Mouse (Mus musculus) hindbrain, embryonic 10.5 days (tissue): Measurements from ENCODE around the gene Nap1l4. TPM values are rescaled to one million over a fixed set of nuclear protein-coding genes. Genes with fewer than 3 reads are reported as not detected.

Source experiments
- DNase-seq: peaks from one replicate; pipeline ENCODE4 v3.0.0-alpha.2; 2017; ENCODE audit warnings: low spot score
- H3K27ac ChIP-seq: fragments of 300-500 bp; sonication (generic); 2 replicates; pipeline ENCODE4 v1.5.1; 2016; ENCODE audit warnings: mild to moderate bottlenecking, moderate library complexity
- H3K27me3 ChIP-seq: fragments of 300-500 bp; sonication (generic); 2 replicates; pipeline ENCODE4 v1.6.1; 2016; ENCODE audit warnings: mild to moderate bottlenecking; ENCODE audit not compliant: poor library complexity, insufficient read depth, severe bottlenecking
- H3K36me3 ChIP-seq: fragments of 300-500 bp; sonication (generic); 2 replicates; pipeline ENCODE4 v1.6.1; 2016; ENCODE audit warnings: mild to moderate bottlenecking, moderate library complexity
- H3K4me1 ChIP-seq: fragments of 300-500 bp; sonication (generic); replicated peaks from 2 replicates; pipeline ENCODE4 v1.6.1; 2016; ENCODE audit warnings: mild to moderate bottlenecking
- H3K4me3 ChIP-seq: fragments of 300-500 bp; sonication (generic); 2 replicates; pipeline ENCODE4 v1.5.1; 2016; ENCODE audit warnings: mild to moderate bottlenecking, moderate library complexity
- H3K9me3 ChIP-seq: fragments of 300-500 bp; sonication (generic); 2 replicates; pipeline ENCODE4 v1.6.1; 2016; ENCODE audit warnings: mild to moderate bottlenecking, moderate library complexity
- WGBS: fragments of 180-500 bp; shearing (Covaris S2); methylation state at CpG from one replicate; pipeline ENCODE4 v1.1.7; 2016; 5-methylcytosine and 5-hydroxymethylcytosine counted together
- polyA plus RNA-seq: library from polyadenylated mRNA; unstranded; fragments of >200 nt; fragmentation: Nextera tagmentation; extraction: Ambion mirVana; gene quantifications from 2 replicates; pipeline ENCODE4 v1.2.1, GENCODE M21; 2016

Nap1l4 gene
- polyA plus RNA-seq, 1 experiment from 2014 or later, result 372 TPM

DNA sequence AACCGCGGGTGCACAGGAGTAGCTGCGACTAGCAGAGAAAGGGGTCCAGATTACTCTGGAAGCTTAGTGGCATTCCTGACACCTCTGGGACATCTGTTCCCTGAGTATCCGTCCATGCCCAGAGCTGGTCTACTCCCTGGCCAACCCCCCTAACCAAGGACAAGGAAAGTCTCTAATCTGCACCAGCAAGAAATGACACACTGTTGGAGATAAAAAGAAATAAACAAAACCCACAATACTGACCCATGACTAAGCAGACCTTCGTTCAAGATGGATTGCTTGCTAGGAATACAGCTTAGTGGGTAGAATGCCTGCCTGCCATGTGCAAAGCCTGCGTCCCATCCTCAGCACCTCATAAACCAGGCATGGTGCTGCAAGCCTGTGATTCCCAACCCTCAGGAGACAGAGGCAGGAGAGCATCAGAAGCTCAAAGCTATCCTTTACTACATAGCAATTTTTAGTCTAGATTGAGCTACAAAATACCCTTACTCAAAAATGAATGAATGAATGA is 55.2 kb downstream of the Nap1l4 start:
- H3K9me3 ChIP-seq, result no peaks in the 10 kb centered on the region
- no peak overlapping the region for H3K27ac ChIP-seq
- WGBS, result 90% methylated on average over 6 of the region's 6 CpGs
- H3K4me3 ChIP-seq, result no peak overlapping the region
- H3K27me3 ChIP-seq, result peaks cover 27% of the 10 kb centered on the region
- H3K36me3 ChIP-seq, result no peaks in the 10 kb centered on the region
- no peak for DNase-seq
- peaks cover 6% of the 10 kb centered on the region; the same call in 1 of the 2 replicates for H3K4me1 ChIP-seq

- Histone ChIP-seq H3K9me3 (no peaks in the 10 kb centered on the region), H3K27me3 (peaks cover 26% of the 10 kb centered on the region), H3K4me3 (no peak overlapping the region), H3K27ac (no peak overlapping the region), H3K4me1 (peaks cover 6% of the 10 kb centered on the region; the same call in 1 of the 2 replicates), H3K36me3 (no peaks in the 10 kb centered on the region)
- 85% methylated on average over 6 of the region's 6 CpGs for WGBS
- DNase-seq, result no peak
These were observed 59.2 kb downstream of the Nap1l4 start for GRCm38 (mm10) chr7:143489735-143490134.

DNA sequence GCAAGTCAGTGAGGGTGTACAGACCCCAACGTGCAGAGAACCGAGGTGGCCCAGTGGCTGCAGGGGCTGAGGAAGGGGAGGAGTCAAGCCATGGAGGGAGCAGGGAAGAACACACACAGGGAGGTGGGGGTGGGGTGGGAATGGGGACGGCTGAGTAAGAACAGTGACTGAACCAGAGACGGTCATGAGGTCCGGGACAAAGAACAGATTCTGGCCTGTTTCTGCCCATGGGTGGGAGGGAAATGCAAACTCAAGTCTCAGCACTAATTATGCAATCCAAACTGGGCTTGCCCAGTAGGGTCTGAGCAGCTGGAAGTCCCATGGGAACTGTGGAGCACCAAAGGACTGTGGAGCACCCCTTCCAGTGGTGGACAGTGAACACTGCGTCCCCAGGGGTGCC is 66.4 kb downstream of the Nap1l4 start:
- DNase-seq, result no peak
- peak overlapping the region; percentile 56 for H3K27ac ChIP-seq
- 16% methylated on average over 6 of the region's 6 CpGs for WGBS

GRCm38 (mm10) chr7:143481806-143482387 is 67.0 kb downstream of the Nap1l4 start:
- Histone ChIP-seq H3K4me3 (no peak overlapping the region), H3K27me3 (peaks cover 37% of the 10 kb centered on the region), H3K9me3 (no peaks in the 10 kb centered on the region), H3K36me3 (no peaks in the 10 kb centered on the region), H3K27ac (no peak overlapping the region), H3K4me1 (peaks cover 17% of the 10 kb centered on the region)
- WGBS, result 59% methylated on average over 5 of the region's 5 CpGs
- no peak for DNase-seq

More for the DNA sequence above, 66.4 kb downstream of the Nap1l4 start:
- Histone ChIP-seq H3K4me1 (peaks cover 17% of the 10 kb centered on the region), H3K27me3 (peaks cover 32% of the 10 kb centered on the region), H3K9me3 (no peaks in the 10 kb centered on the region), H3K36me3 (no peaks in the 10 kb centered on the region), H3K4me3 (no peak overlapping the region)

DNA sequence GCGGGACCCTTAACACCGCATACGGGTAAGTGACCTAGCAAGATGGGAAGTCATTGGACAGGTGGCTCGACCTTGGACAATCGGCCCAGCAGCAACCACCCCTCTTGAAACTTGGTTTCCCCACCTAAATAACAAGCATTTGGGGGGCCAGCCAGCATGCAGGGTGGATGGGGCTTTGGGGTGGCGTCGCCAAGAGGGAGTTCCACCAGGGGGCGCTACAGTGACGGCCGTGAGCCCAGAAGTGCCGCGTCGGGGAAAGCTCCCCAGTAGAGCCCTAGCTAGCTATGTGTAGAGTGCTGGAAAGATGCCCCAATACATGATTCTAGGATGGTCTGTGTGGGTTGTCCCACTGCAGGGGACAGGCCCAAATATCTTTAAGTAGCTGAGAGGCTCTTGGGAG is 68.4 kb downstream of the Nap1l4 start:
- peaks cover 37% of the 10 kb centered on the region for H3K27me3 ChIP-seq
- no peak overlapping the region for H3K27ac ChIP-seq
- DNase-seq, result peak; percentile 45
- H3K36me3 ChIP-seq, result no peaks in the 10 kb centered on the region
- no peak overlapping the region for H3K4me3 ChIP-seq
- peaks cover 17% of the 10 kb centered on the region for H3K4me1 ChIP-seq
- H3K9me3 ChIP-seq, result no peaks in the 10 kb centered on the region
- 29% methylated on average over 13 of the region's 13 CpGs for WGBS

DNA sequence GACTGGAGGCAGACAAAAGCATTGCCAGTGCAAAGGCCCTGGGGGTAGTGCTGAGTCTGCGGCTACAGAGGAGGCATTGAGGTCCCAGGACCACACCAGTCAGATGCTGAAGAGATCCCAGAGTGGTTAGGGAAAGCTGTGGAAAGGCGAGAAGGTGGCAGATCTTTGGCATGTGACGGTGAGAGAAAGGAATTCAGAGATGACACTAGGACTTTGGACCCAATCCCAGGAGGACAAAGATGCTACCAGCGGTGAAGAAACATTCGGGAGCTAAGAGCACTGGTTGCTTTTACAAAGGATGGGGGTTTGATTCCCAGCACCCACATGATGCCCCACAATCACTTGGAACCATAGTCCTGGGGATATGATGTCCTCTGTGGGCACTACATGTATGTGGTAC is 71.1 kb downstream of the Nap1l4 start:
- H3K4me1 ChIP-seq, result peaks cover 21% of the 10 kb centered on the region
- peaks cover 36% of the 10 kb centered on the region for H3K27me3 ChIP-seq
- H3K36me3 ChIP-seq, result no peaks in the 10 kb centered on the region
- H3K4me3 ChIP-seq, result no peak overlapping the region
- DNase-seq, result no peak
- H3K27ac ChIP-seq, result no peak overlapping the region
- 90% methylated on average over 5 of the region's 5 CpGs for WGBS
- no peaks in the 10 kb centered on the region for H3K9me3 ChIP-seq

- no peak for DNase-seq
- peaks cover 15% of the 10 kb centered on the region for H3K4me1 ChIP-seq
- H3K4me3 ChIP-seq, result no peak overlapping the region
- H3K27ac ChIP-seq, result no peak overlapping the region
- no peaks in the 10 kb centered on the region for H3K36me3 ChIP-seq
- no peaks in the 10 kb centered on the region for H3K9me3 ChIP-seq
- peaks cover 30% of the 10 kb centered on the region for H3K27me3 ChIP-seq
- 92% methylated on average over 3 of the region's 3 CpGs for WGBS
These were observed 72.1 kb downstream of the Nap1l4 start for GRCm38 (mm10) chr7:143476702-143477335.

DNA sequence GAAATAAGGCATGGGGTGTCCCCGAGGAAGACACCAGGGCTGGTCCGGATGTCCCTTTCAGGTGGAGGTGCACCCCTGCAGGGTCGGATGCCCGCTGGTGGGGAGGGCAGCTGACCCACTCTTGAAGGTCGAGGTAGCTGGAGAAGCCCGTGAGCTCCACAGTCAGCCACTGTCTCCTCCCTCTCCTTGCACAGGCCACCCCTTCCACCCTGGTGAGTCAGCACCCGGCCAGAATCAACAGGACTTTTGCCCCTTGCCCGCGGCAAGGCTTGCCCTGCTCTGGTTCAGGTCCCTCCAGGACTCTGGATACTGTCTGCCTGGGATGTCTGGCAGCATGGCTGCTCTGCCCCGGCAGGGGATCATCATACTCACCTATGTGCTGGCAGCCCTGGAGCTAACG is 73.0 kb downstream of the Nap1l4 start:
- H3K27me3 ChIP-seq, result peaks cover 24% of the 10 kb centered on the region
- WGBS, result 73% methylated on average over 11 of the region's 11 CpGs
- no peak overlapping the region for H3K4me3 ChIP-seq
- H3K9me3 ChIP-seq, result no peaks in the 10 kb centered on the region
- DNase-seq, result no peak
- no peak overlapping the region for H3K27ac ChIP-seq
- H3K4me1 ChIP-seq, result peaks cover 15% of the 10 kb centered on the region
- H3K36me3 ChIP-seq, result no peaks in the 10 kb centered on the region

DNA sequence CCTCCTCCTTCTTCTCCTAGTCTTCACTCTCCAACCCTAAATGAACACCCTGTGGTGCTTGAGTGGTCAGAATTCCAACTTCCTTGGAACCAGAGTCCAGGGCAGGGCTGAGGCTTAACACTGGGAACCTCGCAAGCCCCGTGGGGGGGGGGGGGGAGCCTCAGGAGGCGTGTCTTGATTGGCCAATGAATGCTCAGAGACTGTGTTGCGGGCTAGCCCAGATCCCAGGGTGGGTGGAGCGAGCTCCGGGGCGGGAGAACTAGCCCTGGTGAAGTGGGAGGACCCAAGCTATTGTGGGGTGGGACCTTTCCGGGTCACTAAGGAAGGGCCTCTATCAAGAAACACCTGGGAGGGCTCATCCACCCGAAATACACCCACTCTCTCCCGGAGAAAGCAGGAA is 74.1 kb downstream of the Nap1l4 start:
- peaks cover 22% of the 10 kb centered on the region for H3K27me3 ChIP-seq
- no peak overlapping the region for H3K27ac ChIP-seq
- peaks cover 11% of the 10 kb centered on the region for H3K4me1 ChIP-seq
- DNase-seq, result no peak
- H3K36me3 ChIP-seq, result no peaks in the 10 kb centered on the region
- no peaks in the 10 kb centered on the region for H3K9me3 ChIP-seq
- 41% methylated on average over 10 of the region's 10 CpGs for WGBS
- H3K4me3 ChIP-seq, result no peak overlapping the region

DNA sequence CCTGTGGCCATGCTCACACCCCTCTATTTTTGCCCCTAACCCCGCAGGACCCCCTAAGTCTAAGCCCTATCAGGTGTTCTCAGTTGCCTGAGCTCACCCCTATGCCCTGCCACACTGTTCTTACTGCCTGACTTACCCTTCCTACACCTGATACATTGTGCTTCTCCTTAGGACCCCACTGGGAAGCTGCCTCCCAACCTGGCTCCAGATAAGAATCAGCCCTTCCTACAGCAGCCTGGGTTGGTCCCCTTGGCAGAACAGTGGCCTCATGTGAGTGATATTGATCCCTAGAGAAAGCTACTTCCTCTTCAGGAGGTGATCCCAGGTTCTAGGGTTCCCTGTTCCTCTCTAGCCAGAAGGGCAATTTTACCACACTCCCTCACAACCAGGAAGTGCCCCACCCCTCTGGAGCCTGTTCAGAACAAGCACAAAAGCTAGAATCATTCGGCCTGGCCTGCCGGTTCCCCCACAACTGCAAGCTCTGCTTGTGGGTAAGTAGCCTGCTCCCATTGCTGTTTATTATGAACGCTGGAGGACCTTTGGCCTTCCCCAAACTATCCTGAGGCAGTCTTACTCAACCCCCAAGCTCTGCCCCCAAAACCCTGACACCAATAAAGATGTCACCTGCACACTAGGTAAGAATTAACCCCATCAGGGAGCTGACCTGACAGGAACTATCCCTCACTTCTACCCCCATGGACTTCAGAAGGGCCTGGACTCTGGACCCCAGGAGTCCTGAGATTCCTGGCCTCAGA is 75.4 kb downstream of the Nap1l4 start, which contains the start of gene Slc22a18:
Slc22a18 (plus strand) TSS at position 390 of the 755 bp plus-strand sequence.
- H3K27ac ChIP-seq, result no peak within 1 kb of the TSS
- no peak for DNase-seq
- no peak within 1 kb of the TSS for H3K4me3 ChIP-seq
- peaks cover 17% of the 10 kb centered on the region for H3K27me3 ChIP-seq
- H3K9me3 ChIP-seq, result no peaks in the 10 kb centered on the region
- H3K36me3 ChIP-seq, result no peaks in the 10 kb centered on the region
- H3K4me1 ChIP-seq, result peaks cover 15% of the 10 kb centered on the region
- WGBS, result 42% methylated on average over 4 of the region's 4 CpGs

GRCm38 (mm10) chr7:143469946-143470345 is 79.0 kb downstream of the Nap1l4 start:
- Histone ChIP-seq H3K27ac (no peak overlapping the region), H3K4me3 (no peak overlapping the region), H3K9me3 (peaks cover 2% of the 10 kb centered on the region; the same call in 1 of the 2 replicates), H3K27me3 (peaks cover 37% of the 10 kb centered on the region), H3K4me1 (peaks cover 42% of the 10 kb centered on the region), H3K36me3 (no peaks in the 10 kb centered on the region)
- 22% methylated on average over 8 of the region's 8 CpGs for WGBS
- peak; percentile 81 for DNase-seq

DNA sequence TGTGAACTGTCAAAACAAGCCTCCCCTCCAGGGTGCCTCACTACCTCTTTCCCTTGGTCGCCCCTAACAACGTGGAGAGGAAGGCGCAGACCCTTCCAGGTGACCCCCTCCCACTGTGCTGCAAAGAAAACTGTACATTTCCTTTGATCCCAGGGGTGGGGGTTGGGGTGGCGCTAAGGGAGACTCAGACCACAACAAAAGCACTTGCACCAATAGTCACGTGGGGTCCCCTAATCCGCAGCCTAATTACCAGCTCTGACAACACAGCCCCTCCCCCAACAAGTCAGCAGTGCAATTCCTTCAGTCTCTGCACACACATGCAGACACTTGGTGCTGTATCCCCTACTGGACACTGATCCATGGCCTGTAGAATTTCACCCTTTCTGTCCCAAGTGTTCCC is 81.2 kb downstream of the Nap1l4 start:
- peaks cover 51% of the 10 kb centered on the region for H3K27me3 ChIP-seq
- no peak for DNase-seq
- 13% methylated on average over 6 of the region's 6 CpGs for WGBS
- H3K9me3 ChIP-seq, result peaks cover 14% of the 10 kb centered on the region; the same call in 1 of the 2 replicates
- H3K4me3 ChIP-seq, result no peak overlapping the region
- peaks cover 48% of the 10 kb centered on the region for H3K4me1 ChIP-seq
- no peaks in the 10 kb centered on the region for H3K36me3 ChIP-seq
- H3K27ac ChIP-seq, result peak overlapping the region; percentile 40; the same call in 1 of the 2 replicates
